Mouse (Mus musculus) embryonic facial prominence, embryonic 15.5 days (tissue): ENCODE data around the gene Vmp1. TPM values are rescaled to one million over a fixed set of nuclear protein-coding genes. Genes with fewer than 3 reads are reported as not detected.
A peak's percentile ranks its signal among the peaks of the same experiment; 100 is the strongest.

Experiments used
- ATAC-seq: fragments of 200-750 bp; cut with Nextera tagmentation; 2 replicates; pipeline ENCODE4 v1.8.0; 2017; ENCODE audit warnings: low read depth, moderate TSS enrichment; ENCODE audit not compliant: insufficient number of reproducible peaks, low FRiP score, low TSS enrichment
- H3K27ac ChIP-seq: fragments of 300-500 bp; sonication (generic); replicated peaks from 2 replicates; pipeline ENCODE4 v1.5.1; 2015; ENCODE audit warnings: mild to moderate bottlenecking, inconsistent platforms
- H3K27me3 ChIP-seq: fragments of 300-500 bp; sonication (generic); 2 replicates; pipeline ENCODE4 v1.6.1; 2015; ENCODE audit warnings: inconsistent platforms
- H3K36me3 ChIP-seq: fragments of 300-500 bp; sonication (generic); 2 replicates; pipeline ENCODE4 v1.6.1; 2015; ENCODE audit warnings: mild to moderate bottlenecking, inconsistent platforms
- H3K4me1 ChIP-seq: fragments of 300-500 bp; sonication (generic); 2 replicates; pipeline ENCODE4 v1.6.1; 2015; ENCODE audit warnings: inconsistent platforms
- H3K4me2 ChIP-seq: fragments of 300-500 bp; sonication (generic); replicated peaks from 2 replicates; pipeline ENCODE4 v1.6.1; 2015; ENCODE audit warnings: mild to moderate bottlenecking, inconsistent platforms
- H3K4me3 ChIP-seq: fragments of 300-500 bp; sonication (generic); replicated peaks from 2 replicates; pipeline ENCODE4 v1.5.1; 2015; ENCODE audit warnings: mild to moderate bottlenecking, inconsistent platforms
- H3K9ac ChIP-seq: fragments of 300-500 bp; sonication (generic); 2 replicates; pipeline ENCODE4 v1.6.1; 2015; ENCODE audit warnings: inconsistent platforms
- H3K9me3 ChIP-seq: fragments of 300-500 bp; sonication (generic); replicated peaks from 2 replicates; pipeline ENCODE4 v1.6.1; 2016; ENCODE audit warnings: inconsistent platforms
- WGBS: fragments of 180-500 bp; shearing (Covaris S2); methylation state at CpG from one replicate; pipeline ENCODE4 v1.1.7; 2015; 5-methylcytosine and 5-hydroxymethylcytosine counted together
- polyA plus RNA-seq: library from polyadenylated mRNA; unstranded; fragments of >200 nt; fragmentation: Nextera tagmentation; extraction: Ambion mirVana; gene quantifications from 2 replicates; pipeline ENCODE4 v1.2.1, GENCODE M21; 2015

Vmp1 gene
- polyA plus RNA-seq = 82.8 and 87.6 TPM in 2 replicates

- H3K36me3 ChIP-seq = peaks cover 11% of the 10 kb centered on the region; the same call in 1 of the 2 replicates
- peak within 1 kb of the TSS; percentile 79 for H3K4me2 ChIP-seq
- H3K4me3 ChIP-seq = peak within 1 kb of the TSS; percentile 85
- no peaks in the 10 kb centered on the region for H3K27me3 ChIP-seq
- ATAC-seq = peak; percentile 91
- peak within 1 kb of the TSS; percentile 93 for H3K27ac ChIP-seq
- WGBS = under 1% methylated on average over 56 of the region's 56 CpGs
- H3K9ac ChIP-seq = peak within 1 kb of the TSS; percentile 91
- H3K9me3 ChIP-seq = no peaks in the 10 kb centered on the region
- peaks cover 18% of the 10 kb centered on the region for H3K4me1 ChIP-seq
These were observed at the start of gene Vmp1, which contains the start of gene Ptrh2 for GRCm38 (mm10) chr11:86683395-86684125. Vmp1 (minus strand) TSS chr11:86683836. Ptrh2 (plus strand) TSS chr11:86683985.

GRCm38 (mm10) chr11:86731443-86731842 lies 47.8 kb upstream of the Vmp1 start:
- WGBS = 80% methylated on average over 2 of the region's 2 CpGs
- H3K4me2 ChIP-seq = no peak overlapping the region
- no peak overlapping the region for H3K4me3 ChIP-seq
- no peak for ATAC-seq
- peaks cover 52% of the 10 kb centered on the region for H3K36me3 ChIP-seq
- H3K9me3 ChIP-seq = no peaks in the 10 kb centered on the region
- H3K27ac ChIP-seq = no peak overlapping the region
- no peaks in the 10 kb centered on the region for H3K4me1 ChIP-seq
- H3K9ac ChIP-seq = no peak overlapping the region
- no peaks in the 10 kb centered on the region for H3K27me3 ChIP-seq

- peaks cover 62% of the 10 kb centered on the region for H3K36me3 ChIP-seq
- H3K27me3 ChIP-seq = no peaks in the 10 kb centered on the region
- no peak overlapping the region for H3K27ac ChIP-seq
- H3K4me3 ChIP-seq = no peak overlapping the region
- H3K4me1 ChIP-seq = no peaks in the 10 kb centered on the region
- no peak overlapping the region for H3K9ac ChIP-seq
- no peak for ATAC-seq
- no peaks in the 10 kb centered on the region for H3K9me3 ChIP-seq
- H3K4me2 ChIP-seq = no peak overlapping the region
These were observed 42.0 kb upstream of the Vmp1 start for GRCm38 (mm10) chr11:86725607-86726006.

GRCm38 (mm10) chr11:86724982-86725381 lies 41.3 kb upstream of the Vmp1 start:
- no peak for ATAC-seq
- Histone ChIP-seq H3K4me2 (no peak overlapping the region), H3K9ac (no peak overlapping the region), H3K9me3 (no peaks in the 10 kb centered on the region), H3K4me3 (no peak overlapping the region), H3K36me3 (peaks cover 64% of the 10 kb centered on the region), H3K27me3 (no peaks in the 10 kb centered on the region), H3K27ac (no peak overlapping the region), H3K4me1 (no peaks in the 10 kb centered on the region)
- 91% methylated on average over 7 of the region's 7 CpGs for WGBS

GRCm38 (mm10) chr11:86724004-86724403 lies 40.4 kb upstream of the Vmp1 start:
- no peaks in the 10 kb centered on the region for H3K4me1 ChIP-seq
- H3K9me3 ChIP-seq = no peaks in the 10 kb centered on the region
- no peak overlapping the region for H3K9ac ChIP-seq
- H3K27me3 ChIP-seq = no peaks in the 10 kb centered on the region
- WGBS = 90% methylated on average over 3 of the region's 3 CpGs
- no peak for ATAC-seq
- no peak overlapping the region for H3K4me2 ChIP-seq
- no peak overlapping the region for H3K4me3 ChIP-seq
- H3K27ac ChIP-seq = no peak overlapping the region
- H3K36me3 ChIP-seq = peaks cover 66% of the 10 kb centered on the region

- Histone ChIP-seq H3K27ac (no peak overlapping the region), H3K9ac (no peak overlapping the region), H3K27me3 (no peaks in the 10 kb centered on the region), H3K4me1 (no peaks in the 10 kb centered on the region), H3K4me2 (no peak overlapping the region), H3K9me3 (no peaks in the 10 kb centered on the region), H3K4me3 (no peak overlapping the region), H3K36me3 (peaks cover 59% of the 10 kb centered on the region)
- ATAC-seq = no peak
- WGBS = 84% methylated on average over 8 of the region's 8 CpGs
These were observed 35.8 kb upstream of the Vmp1 start for GRCm38 (mm10) chr11:86719390-86719789.

GRCm38 (mm10) chr11:86718369-86718768 lies 34.7 kb upstream of the Vmp1 start:
- ATAC-seq = no peak
- 97% methylated on average over 3 of the region's 3 CpGs for WGBS
- H3K36me3 ChIP-seq = peaks cover 60% of the 10 kb centered on the region
- no peak overlapping the region for H3K27ac ChIP-seq
- H3K9me3 ChIP-seq = no peaks in the 10 kb centered on the region
- no peaks in the 10 kb centered on the region for H3K27me3 ChIP-seq
- no peak overlapping the region for H3K4me3 ChIP-seq
- H3K4me2 ChIP-seq = no peak overlapping the region
- H3K4me1 ChIP-seq = no peaks in the 10 kb centered on the region
- H3K9ac ChIP-seq = no peak overlapping the region

GRCm38 (mm10) chr11:86717306-86718065 lies 33.9 kb upstream of the Vmp1 start:
- Histone ChIP-seq H3K4me1 (no peaks in the 10 kb centered on the region), H3K9ac (no peak overlapping the region), H3K27me3 (no peaks in the 10 kb centered on the region), H3K27ac (no peak overlapping the region), H3K4me3 (no peak overlapping the region), H3K36me3 (peaks cover 59% of the 10 kb centered on the region), H3K4me2 (no peak overlapping the region), H3K9me3 (no peaks in the 10 kb centered on the region)
- ATAC-seq = no peak
- WGBS = 80% methylated on average over 6 of the region's 6 CpGs

- H3K4me3 ChIP-seq = no peak overlapping the region
- H3K9me3 ChIP-seq = no peaks in the 10 kb centered on the region
- no peaks in the 10 kb centered on the region for H3K4me1 ChIP-seq
- H3K27me3 ChIP-seq = no peaks in the 10 kb centered on the region
- H3K27ac ChIP-seq = no peak overlapping the region
- H3K36me3 ChIP-seq = peaks cover 67% of the 10 kb centered on the region
- H3K4me2 ChIP-seq = no peak overlapping the region
- ATAC-seq = no peak
- H3K9ac ChIP-seq = no peak overlapping the region
These were observed 31.0 kb upstream of the Vmp1 start for GRCm38 (mm10) chr11:86714606-86715005.

GRCm38 (mm10) chr11:86701151-86701550 lies 17.5 kb upstream of the Vmp1 start:
- Histone ChIP-seq H3K36me3 (peaks cover 83% of the 10 kb centered on the region), H3K4me1 (no peaks in the 10 kb centered on the region), H3K4me3 (no peak overlapping the region), H3K27me3 (no peaks in the 10 kb centered on the region), H3K4me2 (no peak overlapping the region), H3K27ac (no peak overlapping the region), H3K9ac (no peak overlapping the region), H3K9me3 (no peaks in the 10 kb centered on the region)
- WGBS = 90% methylated on average over 4 of the region's 4 CpGs
- no peak for ATAC-seq

GRCm38 (mm10) chr11:86695461-86695860 lies 11.8 kb upstream of the Vmp1 start:
- H3K9me3 ChIP-seq = no peaks in the 10 kb centered on the region
- no peaks in the 10 kb centered on the region for H3K27me3 ChIP-seq
- peaks cover 79% of the 10 kb centered on the region for H3K36me3 ChIP-seq
- no peak overlapping the region for H3K4me2 ChIP-seq
- no peak overlapping the region for H3K4me3 ChIP-seq
- no peaks in the 10 kb centered on the region for H3K4me1 ChIP-seq
- ATAC-seq = no peak
- no peak overlapping the region for H3K9ac ChIP-seq
- no peak overlapping the region for H3K27ac ChIP-seq
- 81% methylated on average over 4 of the region's 4 CpGs for WGBS
